Mouse (Mus musculus) neural tube, embryonic 12.5 days (tissue): ENCODE results near the gene Unc13b. TPM values are rescaled to one million over a fixed set of nuclear protein-coding genes. Genes with fewer than 3 reads are reported as not detected.

Experiments used
- ATAC-seq: fragments of 200-750 bp; cut with Nextera tagmentation; 2 replicates; pipeline ENCODE4 v1.8.0; 2017; ENCODE audit warnings: low read depth, mild to moderate bottlenecking, moderate TSS enrichment, moderate library complexity; ENCODE audit not compliant: low FRiP score
- H3K27ac ChIP-seq: fragments of 300-500 bp; sonication (generic); 2 replicates; pipeline ENCODE4 v1.5.1; 2016
- H3K27me3 ChIP-seq: fragments of 300-500 bp; sonication (generic); replicated peaks from 2 replicates; pipeline ENCODE4 v1.6.1; 2016; ENCODE audit warnings: mild to moderate bottlenecking
- H3K36me3 ChIP-seq: fragments of 300-500 bp; sonication (generic); 2 replicates; pipeline ENCODE4 v1.6.1; 2016; ENCODE audit warnings: mild to moderate bottlenecking
- H3K4me1 ChIP-seq: fragments of 300-500 bp; sonication (generic); 2 replicates; pipeline ENCODE4 v1.6.1; 2016
- H3K4me2 ChIP-seq: fragments of 300-500 bp; sonication (generic); replicated peaks from 2 replicates; pipeline ENCODE4 v1.6.1; 2016; ENCODE audit warnings: mild to moderate bottlenecking
- H3K4me3 ChIP-seq: fragments of 300-500 bp; sonication (generic); 2 replicates; pipeline ENCODE4 v1.5.1; 2016
- H3K9ac ChIP-seq: fragments of 300-500 bp; sonication (generic); 2 replicates; pipeline ENCODE4 v1.6.1; 2016; ENCODE audit warnings: mild to moderate bottlenecking
- H3K9me3 ChIP-seq: fragments of 300-500 bp; sonication (generic); 2 replicates; pipeline ENCODE4 v1.6.1; 2016; ENCODE audit warnings: mild to moderate bottlenecking
- WGBS: fragments of 180-500 bp; shearing (Covaris S2); methylation state at CpG from one replicate; pipeline ENCODE4 v1.1.7; 2016; 5-methylcytosine and 5-hydroxymethylcytosine counted together
- polyA plus RNA-seq: library from polyadenylated mRNA; unstranded; fragments of >200 nt; fragmentation: Nextera tagmentation; extraction: Ambion mirVana; gene quantifications from 2 replicates; pipeline ENCODE4 v1.2.1, GENCODE M21; 2016

Gene Unc13b
- polyA plus RNA-seq, 1 experiment from 2014 or later, result 22.4 TPM

- 41% methylated on average over 3 of the region's 3 CpGs for WGBS
- H3K27ac ChIP-seq, result no peak overlapping the region
- H3K4me3 ChIP-seq, result peak overlapping the region; percentile 67
- no peaks in the 10 kb centered on the region for H3K36me3 ChIP-seq
- ATAC-seq, result no peak
- no peaks in the 10 kb centered on the region for H3K9me3 ChIP-seq
- H3K4me2 ChIP-seq, result peak overlapping the region; percentile 81
- no peaks in the 10 kb centered on the region; the same call in 1 of the 2 replicates for H3K4me1 ChIP-seq
- H3K9ac ChIP-seq, result peak overlapping the region; percentile 74; the same call in 1 of the 2 replicates
- no peaks in the 10 kb centered on the region for H3K27me3 ChIP-seq
Observed at GRCm38 (mm10) chr4:43059697-43060096, 944 bp downstream of the Unc13b start.

- no peaks in the 10 kb centered on the region; the same call in 1 of the 2 replicates for H3K4me1 ChIP-seq
- no peaks in the 10 kb centered on the region for H3K27me3 ChIP-seq
- 81% methylated on average over 3 of the region's 3 CpGs for WGBS
- H3K27ac ChIP-seq, result no peak overlapping the region
- no peak overlapping the region for H3K4me3 ChIP-seq
- H3K36me3 ChIP-seq, result no peaks in the 10 kb centered on the region
- H3K4me2 ChIP-seq, result no peak overlapping the region
- H3K9ac ChIP-seq, result no peak overlapping the region
- H3K9me3 ChIP-seq, result no peaks in the 10 kb centered on the region
- ATAC-seq, result no peak
Observed at GRCm38 (mm10) chr4:43060286-43060685, 1.5 kb downstream of the Unc13b start.

- Histone ChIP-seq H3K4me2 (no peak overlapping the region), H3K4me1 (no peaks in the 10 kb centered on the region), H3K36me3 (no peaks in the 10 kb centered on the region), H3K9me3 (no peaks in the 10 kb centered on the region), H3K27ac (no peak overlapping the region), H3K27me3 (no peaks in the 10 kb centered on the region), H3K9ac (no peak overlapping the region), H3K4me3 (no peak overlapping the region)
- no peak for ATAC-seq
- WGBS, result 92% methylated on average over 4 of the region's 4 CpGs
Observed at GRCm38 (mm10) chr4:43065471-43065870, 6.7 kb downstream of the Unc13b start.

- no peaks in the 10 kb centered on the region for H3K27me3 ChIP-seq
- no peak for ATAC-seq
- no peak overlapping the region for H3K27ac ChIP-seq
- H3K4me3 ChIP-seq, result no peak overlapping the region
- H3K4me2 ChIP-seq, result no peak overlapping the region
- H3K9me3 ChIP-seq, result no peaks in the 10 kb centered on the region
- H3K36me3 ChIP-seq, result no peaks in the 10 kb centered on the region
- H3K4me1 ChIP-seq, result no peaks in the 10 kb centered on the region
- no peak overlapping the region for H3K9ac ChIP-seq
Observed at GRCm38 (mm10) chr4:43074923-43075322, 16.2 kb downstream of the Unc13b start.

- H3K4me1 ChIP-seq, result no peaks in the 10 kb centered on the region
- no peaks in the 10 kb centered on the region for H3K36me3 ChIP-seq
- H3K4me2 ChIP-seq, result no peak overlapping the region
- no peaks in the 10 kb centered on the region for H3K9me3 ChIP-seq
- no peaks in the 10 kb centered on the region for H3K27me3 ChIP-seq
- no peak overlapping the region for H3K27ac ChIP-seq
- ATAC-seq, result no peak
- 75% methylated on average over 7 of the region's 7 CpGs for WGBS
- H3K4me3 ChIP-seq, result no peak overlapping the region
- H3K9ac ChIP-seq, result no peak overlapping the region
Observed at GRCm38 (mm10) chr4:43078071-43078718, 19.4 kb downstream of the Unc13b start.

- WGBS, result 87% methylated on average over 2 of the region's 2 CpGs
- no peaks in the 10 kb centered on the region for H3K4me1 ChIP-seq
- H3K9ac ChIP-seq, result no peak overlapping the region
- H3K4me2 ChIP-seq, result no peak overlapping the region
- H3K4me3 ChIP-seq, result no peak overlapping the region
- H3K36me3 ChIP-seq, result no peaks in the 10 kb centered on the region
- no peaks in the 10 kb centered on the region for H3K27me3 ChIP-seq
- ATAC-seq, result no peak
- no peak overlapping the region for H3K27ac ChIP-seq
- H3K9me3 ChIP-seq, result no peaks in the 10 kb centered on the region
Observed at GRCm38 (mm10) chr4:43082458-43082857, 23.7 kb downstream of the Unc13b start.

GRCm38 (mm10) chr4:43089950-43090349 lies 31.2 kb downstream of the Unc13b start:
- Histone ChIP-seq H3K4me2 (no peak overlapping the region), H3K4me3 (no peak overlapping the region), H3K27ac (no peak overlapping the region), H3K9ac (no peak overlapping the region), H3K36me3 (no peaks in the 10 kb centered on the region), H3K9me3 (no peaks in the 10 kb centered on the region), H3K4me1 (no peaks in the 10 kb centered on the region), H3K27me3 (no peaks in the 10 kb centered on the region)
- whole genome bisulfite sequencing, result 88% methylated on average over 2 of the region's 2 CpGs
- ATAC-seq, result no peak

GRCm38 (mm10) chr4:43091183-43091582 lies 32.4 kb downstream of the Unc13b start:
- Histone ChIP-seq H3K4me1 (no peaks in the 10 kb centered on the region), H3K27ac (no peak overlapping the region), H3K36me3 (no peaks in the 10 kb centered on the region), H3K9me3 (no peaks in the 10 kb centered on the region), H3K4me3 (no peak overlapping the region), H3K27me3 (no peaks in the 10 kb centered on the region), H3K4me2 (no peak overlapping the region), H3K9ac (no peak overlapping the region)
- 89% methylated on average over 4 of the region's 4 CpGs for WGBS
- no peak for ATAC-seq

- no peak overlapping the region for H3K9ac ChIP-seq
- no peaks in the 10 kb centered on the region for H3K9me3 ChIP-seq
- H3K4me1 ChIP-seq, result no peaks in the 10 kb centered on the region
- H3K27me3 ChIP-seq, result no peaks in the 10 kb centered on the region
- H3K36me3 ChIP-seq, result no peaks in the 10 kb centered on the region
- no peak for ATAC-seq
- H3K4me2 ChIP-seq, result no peak overlapping the region
- no peak overlapping the region for H3K27ac ChIP-seq
- no peak overlapping the region for H3K4me3 ChIP-seq
Observed at GRCm38 (mm10) chr4:43113491-43113890, 54.7 kb downstream of the Unc13b start.

GRCm38 (mm10) chr4:43114512-43114911 lies 55.8 kb downstream of the Unc13b start:
- no peaks in the 10 kb centered on the region for H3K27me3 ChIP-seq
- H3K27ac ChIP-seq, result no peak overlapping the region
- no peak overlapping the region for H3K4me3 ChIP-seq
- WGBS, result 91% methylated on average over 2 of the region's 2 CpGs
- no peak overlapping the region for H3K9ac ChIP-seq
- no peaks in the 10 kb centered on the region for H3K36me3 ChIP-seq
- H3K4me1 ChIP-seq, result no peaks in the 10 kb centered on the region
- H3K4me2 ChIP-seq, result no peak overlapping the region
- ATAC-seq, result no peak
- no peaks in the 10 kb centered on the region for H3K9me3 ChIP-seq

- Histone ChIP-seq H3K36me3 (no peaks in the 10 kb centered on the region), H3K4me1 (no peaks in the 10 kb centered on the region), H3K27me3 (no peaks in the 10 kb centered on the region), H3K4me2 (no peak overlapping the region), H3K4me3 (no peak overlapping the region), H3K9me3 (no peaks in the 10 kb centered on the region), H3K27ac (no peak overlapping the region), H3K9ac (no peak overlapping the region)
- 20% methylated on average over 2 of the region's 2 CpGs for WGBS
- no peak for ATAC-seq
Observed at GRCm38 (mm10) chr4:43114946-43115345, 56.2 kb downstream of the Unc13b start.

- H3K27ac ChIP-seq, result no peak overlapping the region
- no peak overlapping the region for H3K4me3 ChIP-seq
- no peak overlapping the region for H3K9ac ChIP-seq
- H3K4me2 ChIP-seq, result no peak overlapping the region
- H3K9me3 ChIP-seq, result no peaks in the 10 kb centered on the region
- no peak for ATAC-seq
- 81% methylated on average over 2 of the region's 2 CpGs for WGBS
- H3K4me1 ChIP-seq, result no peaks in the 10 kb centered on the region
- H3K27me3 ChIP-seq, result no peaks in the 10 kb centered on the region
- no peaks in the 10 kb centered on the region for H3K36me3 ChIP-seq
Observed at GRCm38 (mm10) chr4:43116249-43116648, 57.5 kb downstream of the Unc13b start.

GRCm38 (mm10) chr4:43129750-43130149 lies 71.0 kb downstream of the Unc13b start:
- Histone ChIP-seq H3K4me1 (no peaks in the 10 kb centered on the region), H3K4me2 (no peak overlapping the region), H3K27ac (no peak overlapping the region), H3K9ac (no peak overlapping the region), H3K4me3 (no peak overlapping the region), H3K27me3 (no peaks in the 10 kb centered on the region), H3K36me3 (no peaks in the 10 kb centered on the region), H3K9me3 (no peaks in the 10 kb centered on the region)
- WGBS, result 84% methylated on average over 3 of the region's 3 CpGs
- no peak for ATAC-seq
